Mouse (Mus musculus): Measurements from ENCODE around the gene Tut1.
"Not testable (repeated sequence)": the region's sequence is repeated elsewhere in the genome, so short reads cannot be mapped to it uniquely, and the experiment has no call there.

The Tut1 gene

DNA sequence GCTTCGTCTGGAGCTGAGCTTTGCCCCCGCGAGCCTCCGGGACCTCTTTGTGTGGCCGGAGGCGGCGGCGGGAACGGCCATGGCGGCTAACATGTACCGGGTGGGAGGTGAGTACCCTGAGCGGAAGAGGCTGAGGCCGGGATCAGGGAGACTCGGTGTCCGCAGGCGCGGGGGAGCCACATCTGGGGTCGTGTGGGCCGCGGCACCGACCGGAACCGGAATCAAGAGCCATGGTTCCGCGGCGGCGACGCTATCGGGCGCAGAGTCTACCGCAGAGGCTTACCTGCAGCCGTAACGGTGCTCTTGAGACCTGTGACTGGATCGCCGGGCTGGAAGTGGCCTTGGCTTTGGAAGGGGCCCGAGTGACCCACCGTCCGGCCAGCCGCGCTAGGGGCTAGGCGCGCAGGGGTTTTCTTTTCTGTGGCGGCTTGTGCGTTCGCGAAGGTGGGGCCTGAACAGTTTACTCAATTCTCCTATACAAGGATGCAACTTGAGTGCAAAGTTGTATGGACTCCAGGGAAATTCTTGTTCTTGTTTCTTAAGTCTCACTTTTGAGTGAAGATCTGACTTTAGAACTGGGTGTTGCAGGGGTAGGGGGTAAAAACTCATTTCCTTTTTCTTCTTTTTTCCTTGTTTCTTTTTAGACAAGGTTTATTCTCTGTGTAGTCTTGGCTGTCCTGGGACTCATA is 11.2 kb upstream of the Tut1 start:
- DNase-seq (ENCODE audit: low spot score), result no peak

DNA sequence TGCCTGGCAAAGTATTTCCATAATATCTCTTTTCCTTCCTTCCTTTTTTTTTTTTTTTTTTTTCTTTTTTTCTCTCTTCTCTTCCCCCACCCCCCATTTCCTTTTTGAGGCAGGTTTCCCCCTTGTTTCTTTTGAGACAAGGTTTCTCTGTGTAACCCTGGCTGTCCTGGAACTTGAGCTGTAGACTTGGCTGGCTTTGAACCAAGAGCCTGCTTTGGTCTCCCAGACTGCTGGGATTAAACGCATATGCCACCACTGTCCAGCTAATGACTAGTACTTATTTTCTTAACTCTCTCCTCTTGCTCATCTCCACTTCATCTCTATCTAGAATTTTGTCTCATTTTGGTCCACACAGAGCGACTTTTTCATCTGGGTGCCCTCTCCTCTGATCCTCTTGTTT is 10.6 kb upstream of the Tut1 start:
- no peak for DNase-seq (ENCODE audit: low spot score)

DNA sequence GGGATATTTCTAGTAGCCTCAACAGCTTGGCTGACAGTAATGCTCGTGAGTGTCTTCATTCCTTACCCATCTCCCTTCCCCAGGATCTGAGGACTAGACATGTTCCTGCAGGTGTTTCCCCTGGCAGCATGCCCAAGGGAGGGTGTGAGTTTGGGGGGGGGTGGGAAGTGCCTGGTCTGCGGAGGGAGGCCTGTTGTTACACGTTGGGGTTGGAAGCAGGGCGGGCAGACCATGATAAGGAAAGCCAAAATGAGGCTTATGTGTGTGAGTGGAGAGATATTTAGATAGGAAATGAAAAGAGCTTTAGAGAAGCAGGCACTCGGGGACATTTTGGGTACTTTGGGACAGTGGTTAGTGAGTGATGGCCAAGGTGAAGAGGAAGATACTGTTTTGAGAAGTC is 9.6 kb upstream of the Tut1 start:
- no peak for DNase-seq (ENCODE audit: low spot score)

DNA sequence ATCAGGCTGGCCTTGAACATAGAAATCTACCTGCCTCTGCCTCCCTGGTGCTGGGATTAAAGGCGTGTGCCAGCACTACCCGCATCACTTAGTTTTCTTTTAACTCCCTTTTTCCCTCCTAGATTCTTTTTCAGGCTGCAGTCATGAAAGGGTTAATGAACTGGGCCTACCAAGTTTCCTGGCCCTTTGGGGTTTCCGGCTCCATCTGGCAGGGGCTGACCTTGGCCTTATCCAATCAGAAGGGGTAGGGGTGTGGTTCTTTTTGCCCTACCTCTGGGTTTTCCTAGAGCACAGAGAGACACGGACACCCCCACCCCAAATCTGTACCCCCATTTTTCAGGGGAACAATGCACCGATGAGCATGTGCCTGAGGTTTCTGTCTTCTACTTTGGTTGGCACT is 8.9 kb upstream of the Tut1 start:
- DNase-seq (ENCODE audit: low spot score), result peak; percentile 57

DNA sequence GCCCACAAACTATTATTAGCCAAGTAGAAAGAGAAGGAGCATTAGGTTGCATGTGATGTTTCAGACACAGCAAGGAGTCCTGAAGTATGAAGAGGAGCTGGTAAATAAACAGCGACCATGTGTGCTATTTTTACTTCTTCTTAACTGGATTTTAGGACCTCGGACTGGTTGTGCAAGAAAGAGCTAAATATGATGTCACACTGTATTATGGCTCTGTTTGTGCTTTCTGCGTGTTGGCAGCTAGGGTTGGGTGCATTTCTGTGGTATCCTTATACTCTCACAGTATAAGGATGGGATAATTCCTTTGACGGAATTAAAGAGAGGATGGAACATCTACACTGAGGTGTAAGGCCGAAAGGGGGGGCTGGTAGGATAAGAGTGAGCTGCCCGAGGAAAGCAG is 8.4 kb upstream of the Tut1 start:
- no peak for DNase-seq (ENCODE audit: low spot score)

DNA sequence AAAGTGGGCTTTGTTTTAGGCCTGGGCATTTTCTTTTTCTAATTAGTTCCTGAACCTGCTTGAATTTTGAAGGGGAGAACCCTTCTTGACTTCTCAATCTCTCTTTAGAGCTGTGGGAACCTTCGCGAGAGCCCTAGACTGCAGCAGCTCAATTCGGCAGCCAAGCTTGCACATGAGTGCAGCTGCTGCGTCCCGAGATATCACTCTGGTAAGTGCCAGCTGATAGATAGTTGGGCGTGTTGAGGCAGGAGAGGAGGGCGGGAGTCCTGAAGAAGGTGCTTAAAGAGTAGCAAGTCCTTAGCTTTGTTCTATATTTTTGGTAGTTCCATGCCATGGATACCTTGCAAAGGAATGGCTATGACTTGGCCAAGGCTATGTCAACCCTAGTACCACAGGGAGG is 6.7 kb upstream of the Tut1 start:
- no peak for DNase-seq (ENCODE audit: low spot score)

DNA sequence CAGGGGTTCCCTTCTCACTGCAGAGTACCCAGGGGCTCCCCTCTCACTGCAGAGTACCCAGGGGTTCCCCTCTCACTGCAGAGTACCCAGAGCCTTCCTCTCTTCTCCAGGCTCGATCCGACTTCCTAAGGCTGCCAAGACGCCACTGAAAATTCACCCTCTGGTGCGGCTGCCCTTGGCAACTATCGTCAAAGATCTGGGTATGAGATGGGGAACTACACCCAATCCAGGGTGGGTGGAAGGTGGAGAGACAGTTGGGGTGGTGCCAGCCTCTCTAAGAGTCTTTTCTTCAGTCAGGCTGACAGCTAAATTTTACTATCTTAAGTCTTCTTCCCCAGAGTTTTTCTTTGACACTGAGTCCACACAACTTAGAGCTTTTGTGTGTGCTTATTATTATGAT is 3.5 kb upstream of the Tut1 start:
- DNase-seq (ENCODE audit: low spot score), result no peak

DNA sequence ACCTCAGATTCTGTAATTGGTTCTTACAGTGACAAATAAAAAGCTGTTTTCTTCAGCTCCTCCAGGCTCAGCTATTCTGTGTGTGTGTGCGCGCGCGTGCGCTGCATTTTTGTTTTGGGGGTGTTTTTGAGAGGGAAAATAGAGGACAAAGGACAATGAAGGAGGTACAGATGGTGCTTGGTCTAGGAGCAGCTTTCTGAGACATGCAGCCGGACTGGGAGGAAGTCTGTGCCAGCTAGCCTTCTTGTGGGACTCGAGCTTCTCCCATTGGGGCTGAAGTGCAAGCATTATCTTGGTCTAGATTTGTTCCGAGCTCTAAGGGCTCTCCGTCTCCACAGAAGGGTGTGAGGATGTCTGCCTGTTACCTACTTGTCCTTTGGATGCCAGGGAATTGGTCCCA is 1.4 kb upstream of the Tut1 start:
- DNase-seq (ENCODE audit: low spot score), result no peak

DNA sequence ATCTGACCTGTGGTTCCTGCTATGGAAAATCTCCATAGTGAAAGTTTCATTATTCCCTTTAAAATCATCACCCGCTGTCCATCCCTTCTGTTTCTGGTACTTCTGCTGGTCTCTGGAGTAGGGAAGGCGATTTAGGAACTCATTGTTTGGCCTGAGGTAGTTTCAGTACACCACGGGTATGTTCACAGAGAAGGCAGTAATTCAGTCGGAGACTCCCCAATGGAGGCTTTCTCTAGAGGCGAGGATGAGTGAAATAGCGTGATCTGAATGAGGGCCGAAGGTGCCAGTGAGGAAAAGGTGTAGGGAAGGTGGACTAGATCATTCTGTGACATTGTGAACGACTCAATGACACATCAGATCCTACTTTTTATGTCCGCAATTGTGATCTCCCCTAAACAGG is 524 bp downstream of the Tut1 start:
- DNase-seq (ENCODE audit: low spot score), result no peak

DNA sequence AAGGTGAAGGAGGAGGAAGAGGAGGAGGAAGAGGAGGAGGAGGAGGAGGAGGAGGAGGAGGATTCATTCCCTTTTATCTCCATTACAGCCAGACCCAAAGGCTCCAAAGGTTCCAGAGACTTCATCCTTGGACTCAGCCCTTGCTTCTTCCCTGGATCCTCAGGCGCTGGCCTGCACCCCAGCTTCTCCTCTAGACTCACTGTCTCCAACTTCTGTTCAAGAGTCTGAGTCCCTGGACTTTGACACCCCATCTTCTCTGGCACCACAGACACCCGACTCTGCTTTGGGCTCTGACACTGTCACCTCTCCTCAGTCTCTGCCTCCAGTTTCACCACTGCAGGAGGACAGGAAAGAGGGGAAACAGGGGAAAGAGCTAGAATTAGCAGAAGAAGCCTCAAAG is 8.6 kb downstream of the Tut1 start:
- DNase-seq (ENCODE audit: low spot score), result no peak

DNA sequence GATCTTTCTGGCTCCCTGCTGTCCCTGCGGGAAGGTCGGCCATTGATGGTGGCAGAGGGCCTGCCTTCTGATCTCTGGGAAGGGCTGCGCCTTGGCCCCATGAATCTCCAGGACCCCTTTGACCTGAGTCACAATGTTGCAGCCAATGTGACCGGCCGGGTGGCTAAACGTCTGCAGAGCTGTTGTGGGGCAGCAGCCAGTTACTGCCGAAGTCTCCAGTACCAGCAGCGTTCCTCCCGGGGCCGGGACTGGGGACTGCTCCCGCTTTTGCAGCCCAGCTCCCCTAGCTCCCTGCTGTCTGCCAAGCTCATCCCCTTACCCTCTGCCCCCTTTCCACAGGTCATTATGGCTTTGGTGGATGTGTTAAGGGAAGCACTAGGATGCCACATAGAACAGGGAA is 11.4 kb downstream of the Tut1 start:
- DNase-seq (ENCODE audit: low spot score), result no peak

DNA sequence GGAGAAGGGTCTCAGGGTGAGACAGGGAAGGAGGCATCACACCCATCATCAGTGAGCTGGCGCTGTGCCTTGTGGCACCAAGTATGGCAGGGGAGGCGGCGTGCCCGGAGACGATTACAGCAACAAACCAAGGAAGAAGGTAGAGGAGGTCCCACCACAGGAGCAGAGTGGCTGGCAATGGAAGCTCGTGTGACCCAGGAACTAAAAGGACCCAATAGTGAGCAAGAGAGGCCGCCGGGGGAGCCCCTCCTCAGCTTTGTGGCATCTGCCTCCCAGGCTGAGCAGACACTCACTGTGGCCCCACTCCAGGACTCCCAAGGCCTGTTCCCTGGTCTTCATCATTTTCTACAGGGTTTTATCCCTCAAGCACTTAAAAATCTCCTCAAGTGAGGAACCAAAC is 12.1 kb downstream of the Tut1 start:
- DNase-seq (ENCODE audit: low spot score), result no peak

DNA sequence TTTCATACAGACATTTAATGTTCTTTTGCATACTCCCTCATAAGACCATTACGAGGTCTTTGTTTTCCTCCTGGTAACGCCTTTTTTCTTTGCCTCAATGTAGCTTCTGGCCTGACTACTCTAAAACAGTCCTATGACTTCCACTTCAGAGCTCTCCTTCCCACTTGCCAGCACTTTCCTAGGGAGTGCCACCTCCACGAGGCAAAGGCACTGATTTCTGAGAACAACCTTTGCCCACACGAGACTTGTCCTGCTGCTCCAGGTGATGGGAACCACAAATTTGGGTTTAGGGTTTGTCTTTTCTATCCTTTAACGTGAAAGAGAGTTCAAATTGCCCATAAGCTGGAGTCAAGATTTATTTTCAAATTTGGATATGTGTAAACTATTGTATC is 12.5 kb downstream of the Tut1 start:
- DNase-seq (ENCODE audit: low spot score), result no peak

DNA sequence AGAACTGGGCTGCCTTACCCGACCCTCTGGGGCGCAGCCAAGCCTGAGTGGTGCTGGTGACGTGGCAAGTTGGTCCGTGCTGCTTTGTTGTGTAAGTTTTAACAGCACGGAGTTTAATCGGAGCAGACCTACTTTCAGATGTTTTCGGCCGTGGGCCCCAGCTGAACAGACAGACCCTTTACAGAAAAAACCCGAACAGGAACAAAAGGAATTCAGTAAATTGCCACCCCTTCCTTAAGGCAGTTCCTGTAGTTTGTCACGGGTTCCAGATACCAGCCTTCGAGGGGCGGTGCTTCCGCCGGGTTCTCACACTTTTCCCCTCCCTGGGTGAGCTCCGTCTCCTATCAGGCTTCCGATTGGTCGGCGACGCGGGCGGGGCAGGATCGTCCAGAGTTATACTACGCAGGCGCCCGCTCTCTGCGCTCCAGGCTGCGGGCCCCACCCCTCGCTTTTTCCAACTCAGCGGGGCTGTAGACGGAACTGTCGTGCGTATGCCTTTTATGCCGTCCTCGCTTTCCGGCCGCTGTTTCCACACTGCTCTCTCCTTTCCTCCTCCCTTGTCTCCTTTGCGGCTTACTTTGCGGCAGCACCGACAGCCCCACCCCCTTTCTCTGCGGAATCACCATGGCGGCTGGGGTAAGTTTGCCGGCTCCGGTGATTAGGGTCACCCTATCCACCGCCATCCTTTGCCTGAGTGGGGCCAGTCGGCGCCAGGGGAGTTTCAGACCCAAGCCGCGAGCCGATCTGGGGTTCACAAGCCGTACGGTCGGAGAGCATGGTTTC is 13.1 kb downstream of the Tut1 start, which contains the start of gene Eef1g:
Eef1g (plus strand) TSS at position 452 of the 783 bp plus-strand sequence.
- DNase-seq (ENCODE audit: low spot score), result peak; percentile 96

DNA sequence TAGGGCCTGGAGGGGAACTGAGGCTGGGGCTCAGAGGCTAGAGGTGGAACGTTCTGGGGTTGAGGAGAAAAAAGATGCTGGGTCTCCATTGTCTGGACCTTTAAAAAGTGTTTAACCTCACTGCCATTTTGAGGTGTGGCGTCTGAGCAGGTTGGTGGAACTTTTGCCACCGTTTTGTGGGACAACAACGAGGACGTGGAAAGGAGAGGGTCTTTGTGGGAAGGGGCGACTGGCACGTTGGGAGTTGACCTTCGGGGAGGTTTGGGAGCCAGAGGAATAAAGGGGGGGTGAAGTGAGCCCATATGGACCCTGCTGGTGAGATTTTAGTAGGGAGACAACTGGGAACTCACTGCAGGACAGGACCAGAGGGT is 13.7 kb downstream of the Tut1 start:
- no peak for DNase-seq (ENCODE audit: low spot score)

DNA sequence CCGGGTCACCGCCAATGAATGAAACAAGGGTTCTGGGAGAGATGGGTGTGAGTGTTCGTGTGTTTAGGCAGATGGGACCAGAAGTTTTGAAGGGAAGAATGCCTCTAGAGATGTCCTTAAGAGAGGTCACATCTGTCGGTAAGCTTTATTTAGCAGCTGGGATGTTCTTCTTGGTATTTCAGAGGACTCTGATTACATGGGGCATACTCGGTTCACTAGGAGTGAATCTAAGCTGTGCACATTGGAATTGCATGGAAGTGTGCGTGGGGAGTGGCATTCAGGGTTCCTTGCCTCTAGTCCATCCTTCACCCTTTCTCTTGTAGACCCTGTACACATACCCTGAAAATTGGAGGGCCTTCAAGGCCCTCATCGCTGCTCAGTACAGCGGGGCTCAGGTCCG is 14.2 kb downstream of the Tut1 start:
- no peak for DNase-seq (ENCODE audit: low spot score)

DNA sequence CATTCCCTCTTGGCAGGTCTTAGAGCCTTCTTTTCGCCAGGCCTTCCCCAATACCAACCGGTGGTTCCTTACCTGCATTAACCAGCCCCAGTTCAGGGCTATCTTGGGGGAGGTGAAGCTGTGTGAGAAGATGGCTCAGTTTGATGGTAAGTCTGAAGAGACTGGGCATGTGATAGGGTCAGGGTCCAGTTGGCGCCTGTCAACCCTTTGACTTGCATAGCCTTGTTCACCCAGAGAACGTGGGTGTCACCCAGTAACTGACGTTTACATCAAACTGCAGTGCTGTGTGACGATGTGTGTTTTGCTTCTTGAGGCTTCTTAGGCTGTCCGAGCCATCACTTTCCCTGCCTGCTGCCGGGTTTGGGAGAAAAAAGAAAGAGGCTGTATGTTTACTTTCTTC is 18.8 kb downstream of the Tut1 start:
- not testable (repeated sequence) for DNase-seq (ENCODE audit: low spot score)

DNA sequence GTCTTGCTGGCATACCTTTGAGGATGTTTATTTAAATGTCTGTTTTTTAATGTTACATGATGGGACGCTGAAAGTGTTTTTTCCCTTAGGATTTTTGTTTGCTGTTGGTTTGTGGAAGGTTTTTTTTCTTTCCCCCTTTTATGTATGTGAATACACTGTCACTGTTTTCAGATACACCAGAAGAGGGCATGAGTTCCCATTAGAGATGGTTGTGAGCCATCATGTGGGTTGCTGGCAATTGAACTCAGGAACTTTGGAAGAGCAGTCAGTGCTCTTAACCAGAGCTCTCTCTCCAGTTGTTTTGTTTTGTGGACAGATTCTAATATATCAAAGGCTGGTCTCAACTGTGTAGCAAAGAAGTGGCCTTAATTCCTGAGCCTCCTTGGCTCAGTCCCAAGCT is 21.0 kb downstream of the Tut1 start:
- no peak for DNase-seq (ENCODE audit: low spot score)

DNA sequence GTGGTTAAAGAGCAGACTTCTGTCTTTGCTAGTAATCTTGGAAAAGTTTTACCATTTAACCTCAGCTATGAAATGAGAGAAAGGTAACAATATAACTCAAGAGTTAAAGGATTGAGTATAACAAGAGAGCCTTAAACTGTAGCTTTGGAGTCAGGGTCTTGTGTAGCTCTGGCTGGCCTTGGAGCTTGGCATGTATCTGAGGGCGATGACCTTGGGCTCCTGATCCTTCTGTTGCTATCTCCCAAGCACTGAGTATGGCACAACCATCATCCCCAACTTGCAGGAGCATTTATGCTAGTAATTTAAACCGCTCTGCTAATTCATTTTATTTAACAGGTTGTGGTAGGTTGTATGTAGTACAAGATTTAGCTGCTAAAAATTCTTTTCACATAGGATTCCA is 21.8 kb downstream of the Tut1 start:
- no peak for DNase-seq (ENCODE audit: low spot score)

DNA sequence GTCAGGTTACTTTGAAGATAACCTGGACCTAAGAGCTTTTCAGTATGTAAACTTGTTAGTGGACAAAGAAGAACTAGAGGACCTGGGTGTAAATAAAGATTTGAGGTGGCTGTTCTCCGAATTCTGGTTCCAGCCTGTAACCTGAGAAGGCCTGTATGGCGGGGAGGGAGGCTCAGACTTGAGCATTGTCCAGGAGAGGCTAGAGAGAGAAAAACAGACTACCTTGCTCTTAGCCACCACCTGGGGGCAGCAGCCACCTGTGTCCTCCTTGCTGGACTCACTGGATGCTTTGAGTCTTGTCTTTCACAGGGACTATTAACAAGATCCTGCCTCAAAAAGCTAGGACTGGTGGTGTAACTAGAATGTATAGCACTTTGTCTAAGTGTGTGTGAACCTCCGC is 22.9 kb downstream of the Tut1 start:
- DNase-seq (ENCODE audit: low spot score), result peak; percentile 78

DNA sequence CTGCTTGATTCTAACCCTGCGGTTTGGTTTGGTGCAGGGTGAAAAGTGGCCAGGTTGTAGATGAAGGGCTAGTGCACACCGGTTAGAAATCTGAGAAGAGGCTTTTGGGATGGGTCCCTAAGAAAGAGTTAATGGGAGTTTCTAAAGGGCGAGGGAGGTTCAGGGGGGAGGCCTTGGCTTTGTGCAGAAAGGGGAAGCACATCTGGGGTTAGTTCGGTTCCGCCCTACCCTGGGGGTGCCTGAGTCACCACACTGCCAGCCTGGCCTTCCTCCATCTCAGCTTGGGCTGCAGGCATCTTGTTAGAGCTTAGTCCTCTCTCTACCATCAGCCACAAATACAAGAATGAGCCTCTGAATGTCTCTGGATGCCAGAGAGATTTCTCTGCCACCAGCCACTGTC is 27.1 kb downstream of the Tut1 start:
- DNase-seq (ENCODE audit: low spot score), result no peak

DNA sequence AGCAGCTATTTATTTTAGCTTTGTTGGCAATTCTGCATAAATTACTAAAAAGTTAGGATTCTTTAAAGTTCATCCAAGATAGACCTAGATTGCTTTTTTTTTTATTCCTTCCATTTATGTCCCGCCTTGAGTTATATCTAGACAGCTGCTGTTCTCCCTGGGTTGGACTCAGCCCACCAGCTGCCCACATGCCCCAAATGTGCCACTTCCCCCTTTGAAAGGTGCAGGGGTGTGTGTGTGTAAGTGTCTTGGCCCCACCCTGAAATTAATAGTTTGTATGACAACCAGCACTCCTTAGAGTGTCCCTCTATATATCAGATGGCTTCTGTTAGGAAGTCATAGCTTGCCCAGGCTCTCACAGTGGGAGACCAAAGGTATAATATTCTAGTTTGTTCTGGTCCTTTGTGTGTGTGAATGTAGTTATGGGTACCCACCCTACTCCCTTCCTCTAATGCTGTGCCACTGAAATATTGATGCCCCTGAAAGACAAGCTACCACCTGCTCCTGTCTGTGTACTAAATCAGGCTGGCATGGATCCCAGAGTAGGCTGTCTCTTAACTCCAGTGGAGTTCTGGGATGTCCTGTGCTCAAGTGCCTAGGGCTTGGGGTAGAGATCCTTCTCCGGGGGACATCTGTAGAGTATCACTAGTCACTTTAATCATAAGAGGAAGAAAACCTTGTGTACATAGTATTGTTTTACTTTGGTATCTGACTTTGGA is 28.0 kb downstream of the Tut1 start:
- peak; percentile 59 for DNase-seq (ENCODE audit: low spot score)

Measured in MN1 (cell line).